Mouse (Mus musculus): ENCODE measurements at regions not wholly inside any gene's neighbourhood (a gene's known extent, or its start where the extent isn't known, plus 50 kb on each side); places are given as distances from the start of the nearest gene placed in this dataset.

DNA sequence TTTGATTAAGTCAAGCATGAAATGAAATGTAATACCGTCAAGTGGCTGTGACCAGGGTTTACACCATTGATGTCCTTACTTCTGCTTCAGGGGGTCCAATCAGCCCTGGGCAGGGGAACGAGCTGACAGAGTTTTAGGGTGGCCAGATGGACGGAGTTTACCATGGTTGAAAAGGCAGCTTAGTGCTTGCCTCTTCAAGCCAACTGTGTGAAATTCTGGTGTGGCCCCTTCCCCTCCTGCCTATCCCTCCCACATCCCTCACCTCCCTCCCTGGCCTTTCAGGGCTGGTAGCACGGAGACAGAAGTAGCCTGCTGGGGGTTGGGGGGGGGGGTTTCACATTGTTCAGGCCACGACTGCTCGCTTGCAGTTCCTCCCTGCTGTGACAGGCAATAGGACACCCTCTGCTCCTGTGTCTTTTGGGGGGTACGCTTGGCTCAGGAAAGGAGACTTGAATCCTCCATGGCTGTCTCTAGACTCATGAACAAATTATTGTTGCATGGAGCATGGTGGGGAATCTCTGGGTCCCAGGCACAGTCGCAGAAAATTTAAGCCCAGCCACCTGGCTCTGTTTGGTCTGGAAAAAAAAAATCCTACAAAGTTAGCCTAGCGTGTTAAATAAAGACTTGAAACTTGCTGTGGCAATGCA lies 262.4 kb upstream of the Irx3 start:
- DNase-seq = no peak

DNA sequence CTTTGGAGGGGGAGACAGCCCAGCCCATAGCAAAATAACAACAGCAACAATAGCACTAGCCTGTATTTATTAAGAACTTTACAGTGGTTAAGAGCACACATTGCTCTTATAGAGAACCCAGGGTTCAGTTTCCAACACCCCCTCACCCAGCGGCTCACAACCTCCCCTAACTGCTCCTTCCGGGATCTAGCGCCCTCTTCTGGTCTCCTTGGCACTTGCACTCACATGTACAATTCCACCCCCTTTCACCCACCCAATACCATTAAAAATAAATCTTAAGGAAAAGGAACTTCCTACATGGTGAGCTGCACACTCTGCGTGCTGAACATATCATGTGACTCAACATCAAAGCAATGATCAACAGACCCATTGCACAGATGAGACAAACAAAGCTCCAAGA lies 261.5 kb upstream of the Irx3 start:
- no peak for DNase-seq

DNA sequence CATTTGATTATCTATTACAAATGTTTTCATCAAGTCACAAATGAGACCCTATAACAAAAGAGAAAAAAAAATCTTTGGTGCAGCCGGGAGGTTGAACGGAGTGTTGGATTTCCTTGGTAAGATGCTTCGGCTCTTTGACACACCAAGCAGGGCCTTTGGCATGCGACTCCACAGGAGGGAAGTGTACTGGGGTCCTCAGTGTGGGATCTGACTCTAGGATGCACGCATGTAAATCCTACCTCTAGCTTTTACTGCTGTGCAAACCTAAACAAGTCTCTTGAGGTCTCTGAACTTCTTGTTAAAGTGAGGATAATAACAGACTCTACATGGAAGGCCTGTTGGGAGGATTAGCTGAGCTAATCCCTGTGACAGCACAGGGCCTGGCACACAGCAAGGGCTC lies 257.6 kb upstream of the Irx3 start:
- no peak for DNase-seq

DNA sequence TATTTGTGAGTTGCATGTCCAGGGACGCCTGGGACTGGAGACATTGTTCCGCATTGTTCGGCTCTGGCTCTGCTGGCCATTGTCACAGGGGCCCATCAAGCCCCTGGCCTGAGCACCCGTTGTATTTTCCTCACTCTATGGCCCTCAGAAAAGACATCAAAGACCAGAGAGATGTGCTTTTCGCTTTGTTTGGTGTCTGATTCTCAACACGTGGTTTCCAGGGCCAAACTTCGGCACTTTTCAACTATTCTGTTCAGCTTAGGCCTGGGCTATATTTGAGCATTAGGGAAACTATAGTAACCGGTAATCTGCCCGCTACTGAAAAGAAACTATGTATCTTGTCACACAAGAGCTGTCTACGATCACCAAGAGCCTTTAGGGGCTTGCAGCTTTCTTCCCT lies 257.1 kb upstream of the Irx3 start:
- DNase-seq = no peak

DNA sequence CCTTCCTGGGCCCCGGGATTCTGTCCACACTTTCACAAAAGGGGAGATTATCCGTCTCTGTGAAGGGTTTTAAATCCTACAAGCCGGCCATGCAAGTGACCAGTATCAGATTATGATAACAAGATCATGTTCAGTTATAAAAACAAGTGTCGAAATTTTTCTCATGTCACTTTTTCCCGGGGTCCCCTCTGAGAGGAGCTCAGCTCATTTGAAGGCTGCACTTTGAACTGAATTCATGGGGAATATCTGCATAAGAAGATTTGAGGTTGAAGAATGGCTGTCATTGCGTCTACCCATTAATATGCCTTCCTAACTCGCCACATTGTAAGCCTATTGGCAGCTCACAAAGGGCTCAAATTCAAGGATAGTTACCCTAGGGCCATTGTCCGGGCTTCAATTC lies 256.0 kb upstream of the Irx3 start:
- DNase-seq = no peak

DNA sequence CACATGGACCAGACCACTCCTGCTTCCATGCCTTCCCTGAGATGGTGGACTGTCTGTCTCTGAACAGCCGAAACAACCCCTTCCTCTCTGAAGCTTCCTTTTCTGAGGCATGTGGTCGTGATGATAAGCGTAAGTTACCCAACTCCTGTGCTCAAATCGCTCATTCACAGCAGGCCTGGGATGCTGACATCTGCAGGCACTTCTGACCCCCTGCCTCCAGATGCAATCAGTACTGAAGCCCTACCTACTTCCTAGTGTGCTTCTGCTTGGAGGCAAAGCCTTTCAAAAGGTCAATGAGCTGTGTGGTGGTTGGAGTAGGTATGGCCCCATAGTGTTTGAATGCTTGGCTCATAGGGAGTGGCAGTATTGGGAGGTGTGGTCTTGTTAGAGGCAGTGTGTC lies 253.7 kb upstream of the Irx3 start:
- DNase-seq = no peak

DNA sequence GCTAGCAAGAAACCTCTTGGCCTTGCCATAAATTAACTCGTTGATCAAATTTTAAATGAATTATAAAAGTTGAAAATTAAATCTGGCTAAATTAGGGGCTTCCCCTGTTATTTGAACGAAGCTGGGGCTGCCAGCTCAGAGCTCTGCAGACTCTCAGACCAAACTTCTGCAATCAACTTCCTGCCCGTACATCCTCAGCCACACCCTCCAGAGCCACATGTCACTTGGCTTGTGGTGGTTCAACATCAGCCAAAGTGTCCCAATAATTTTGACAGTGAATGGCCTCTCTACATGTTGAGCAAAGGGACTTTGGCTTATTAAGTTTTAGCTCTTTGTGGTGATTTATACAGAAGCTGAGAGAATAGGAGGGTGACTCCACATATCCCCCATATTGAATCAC lies 242.8 kb upstream of the Irx3 start:
- no peak for DNase-seq

DNA sequence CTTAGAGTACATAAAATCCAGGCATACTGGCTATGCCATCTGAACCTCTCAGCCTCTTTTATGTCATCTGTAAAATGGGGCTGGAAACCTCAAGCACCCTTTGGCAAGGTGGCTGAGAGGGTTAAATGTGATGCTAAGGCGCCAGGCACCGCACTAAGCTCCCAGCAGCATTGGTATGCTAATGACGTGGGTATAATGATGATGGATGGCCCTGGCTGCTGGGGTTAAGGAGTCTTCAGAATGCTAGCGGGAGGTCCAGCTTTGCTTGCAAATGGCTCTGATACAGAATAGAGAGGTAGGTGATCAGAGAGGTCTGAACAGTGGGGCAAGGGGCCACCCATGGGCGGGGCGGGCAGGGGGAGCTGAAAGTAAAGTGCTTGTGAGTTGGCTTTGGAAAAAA lies 241.1 kb upstream of the Irx3 start:
- DNase-seq = no peak

DNA sequence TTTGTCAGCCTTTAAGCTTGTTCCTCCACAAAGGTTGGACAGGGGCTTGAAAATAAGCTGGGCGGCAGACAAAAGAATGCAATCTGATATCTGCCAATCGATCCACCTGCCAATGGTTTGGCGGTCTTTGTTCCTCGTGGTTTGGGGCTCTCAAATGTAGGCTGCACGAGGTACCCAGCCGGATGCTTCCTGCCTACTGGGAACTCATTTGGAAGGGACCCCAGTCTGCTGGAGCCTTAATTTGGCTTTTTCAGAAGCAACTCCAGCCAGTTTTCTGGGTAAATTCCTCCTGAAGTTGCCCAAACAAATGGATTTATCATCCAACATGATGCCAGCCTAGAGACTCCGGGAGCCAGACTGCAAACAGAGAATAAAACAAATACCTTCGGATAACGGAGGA lies 228.1 kb upstream of the Irx3 start:
- no peak for DNase-seq

DNA sequence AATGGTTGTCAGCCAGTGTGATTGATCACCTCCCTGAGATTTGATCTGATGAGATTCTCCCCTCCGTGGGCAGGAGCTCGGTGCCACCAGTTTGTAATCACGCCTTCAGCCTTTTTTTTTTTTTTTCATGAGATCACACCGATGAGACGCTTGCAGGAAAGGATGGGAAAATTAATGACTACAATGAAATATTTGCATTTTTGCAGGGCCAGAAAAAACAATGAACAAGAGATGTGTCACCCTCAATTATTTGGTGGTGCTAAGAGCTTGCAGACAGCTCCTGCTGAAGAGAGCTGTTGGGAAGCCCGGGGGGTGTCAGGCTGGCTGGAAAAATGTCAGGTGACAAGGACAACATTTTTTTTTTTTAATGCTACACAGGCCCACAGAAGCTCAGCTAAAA lies 227.6 kb upstream of the Irx3 start:
- no peak for DNase-seq

DNA sequence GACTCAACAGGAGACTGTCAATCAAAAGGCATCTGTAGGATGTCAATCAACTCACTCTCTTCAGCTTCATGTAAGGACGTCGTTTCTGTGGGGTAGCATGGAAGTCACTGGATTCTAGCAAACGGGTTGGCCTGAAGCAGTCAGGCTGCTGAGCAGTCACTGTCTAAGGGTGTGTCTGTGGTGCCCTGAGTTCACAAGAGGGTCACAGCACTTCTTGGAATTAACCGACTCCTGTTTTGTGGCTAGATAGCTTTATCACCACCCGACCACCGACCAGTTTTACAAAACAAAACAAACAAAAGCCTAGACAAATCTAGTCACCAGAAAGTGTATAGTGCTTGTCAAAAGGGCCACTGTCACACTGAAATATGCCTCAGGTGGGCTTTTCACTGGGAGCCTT lies 226.4 kb upstream of the Irx3 start:
- DNase-seq = no peak

DNA sequence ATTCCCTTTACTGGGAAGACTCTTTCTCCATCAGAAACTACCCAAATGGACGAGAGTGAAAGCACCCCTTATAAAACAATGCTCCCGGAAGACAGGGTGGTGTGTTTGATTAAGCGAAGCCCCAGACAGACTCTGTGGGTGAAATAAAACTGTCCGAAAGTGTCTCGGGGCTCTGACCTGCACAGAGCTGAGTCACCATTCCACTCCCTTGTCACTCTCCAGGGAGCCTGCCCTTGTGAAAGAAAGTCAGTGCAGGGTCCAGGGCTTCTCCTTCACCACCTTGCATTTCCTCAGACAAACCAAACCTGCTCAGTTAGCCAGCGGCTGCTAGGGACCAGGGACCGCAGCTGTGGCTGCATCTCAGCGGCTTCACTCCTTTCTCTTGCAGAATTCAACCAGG lies 222.3 kb upstream of the Irx3 start:
- DNase-seq = no peak

DNA sequence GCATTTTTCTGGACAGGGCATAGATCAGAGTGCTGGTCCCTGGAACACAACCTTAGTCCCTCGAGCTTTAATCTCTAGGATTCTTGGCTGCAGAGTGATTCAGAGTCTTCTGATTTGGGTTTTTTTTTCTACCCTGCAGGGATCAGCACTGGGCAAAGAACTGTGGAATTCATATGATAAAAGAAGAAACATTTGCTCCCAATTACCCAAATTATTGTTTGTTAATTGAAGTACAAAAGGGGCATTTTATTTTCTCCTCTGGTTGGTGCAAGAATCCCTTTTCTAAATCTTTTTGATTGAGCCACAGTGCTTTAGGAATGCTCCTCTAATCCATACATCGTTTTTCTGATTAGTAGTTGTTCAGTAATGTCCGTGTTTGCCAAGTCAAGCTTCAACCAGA lies 219.7 kb upstream of the Irx3 start:
- DNase-seq = no peak

DNA sequence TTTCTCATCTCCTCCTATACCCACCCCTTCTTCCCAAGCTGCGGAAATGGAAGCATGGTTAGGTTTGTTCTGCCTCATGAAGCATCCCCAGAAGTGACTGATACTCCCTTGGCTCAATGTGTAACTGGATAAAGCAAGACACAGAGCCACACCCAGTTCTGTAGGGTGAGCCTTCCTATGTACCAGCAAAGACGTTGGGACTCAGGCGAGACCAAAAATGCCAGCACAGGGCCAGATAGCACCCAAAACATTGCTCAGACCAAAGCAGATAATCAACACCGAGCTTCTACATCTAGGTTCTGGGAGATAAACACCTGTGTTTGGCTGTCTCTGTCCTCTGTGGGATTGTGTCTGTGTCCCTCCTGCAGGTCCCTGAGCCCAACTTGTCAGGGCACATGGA lies 212.8 kb upstream of the Irx3 start:
- no peak for DNase-seq

DNA sequence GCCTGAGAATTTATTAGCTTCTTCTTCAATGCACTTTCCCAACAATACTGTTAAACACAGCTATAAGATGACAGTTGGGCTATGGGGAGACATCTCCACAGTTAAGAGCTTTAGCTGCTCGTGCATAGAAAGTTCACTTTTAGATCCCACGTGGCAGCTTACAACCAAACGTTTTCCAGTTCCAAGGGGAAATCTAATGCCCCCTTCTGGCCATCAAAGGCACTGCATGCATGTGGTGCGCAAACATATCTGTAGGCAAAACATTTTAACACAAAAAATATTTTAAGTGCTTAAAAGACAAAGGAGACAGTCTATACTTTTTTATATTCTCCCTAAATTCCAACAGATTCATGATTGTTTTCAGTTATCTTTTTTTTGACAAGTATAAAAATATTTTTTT lies 211.3 kb upstream of the Irx3 start:
- DNase-seq = no peak

DNA sequence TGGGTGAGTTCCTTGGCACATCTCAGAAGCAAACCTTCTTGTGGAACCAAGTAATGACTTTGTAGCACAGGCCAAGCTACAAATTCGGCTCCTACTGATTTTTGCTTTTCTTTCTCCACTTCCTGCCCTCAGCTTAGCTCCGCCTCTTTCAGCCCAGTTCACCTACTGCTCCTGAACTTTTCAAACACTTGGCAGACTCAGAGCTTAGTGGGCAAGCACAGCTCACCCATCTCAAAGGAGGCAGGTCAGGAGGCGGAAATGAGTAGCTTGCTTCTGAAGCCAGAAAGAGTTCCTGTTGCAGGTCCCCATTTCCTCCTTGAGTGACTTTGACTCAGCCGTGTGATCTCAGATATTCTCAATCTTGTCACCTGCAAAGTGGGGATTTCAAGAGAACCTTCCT lies 208.5 kb upstream of the Irx3 start:
- no peak for DNase-seq

DNA sequence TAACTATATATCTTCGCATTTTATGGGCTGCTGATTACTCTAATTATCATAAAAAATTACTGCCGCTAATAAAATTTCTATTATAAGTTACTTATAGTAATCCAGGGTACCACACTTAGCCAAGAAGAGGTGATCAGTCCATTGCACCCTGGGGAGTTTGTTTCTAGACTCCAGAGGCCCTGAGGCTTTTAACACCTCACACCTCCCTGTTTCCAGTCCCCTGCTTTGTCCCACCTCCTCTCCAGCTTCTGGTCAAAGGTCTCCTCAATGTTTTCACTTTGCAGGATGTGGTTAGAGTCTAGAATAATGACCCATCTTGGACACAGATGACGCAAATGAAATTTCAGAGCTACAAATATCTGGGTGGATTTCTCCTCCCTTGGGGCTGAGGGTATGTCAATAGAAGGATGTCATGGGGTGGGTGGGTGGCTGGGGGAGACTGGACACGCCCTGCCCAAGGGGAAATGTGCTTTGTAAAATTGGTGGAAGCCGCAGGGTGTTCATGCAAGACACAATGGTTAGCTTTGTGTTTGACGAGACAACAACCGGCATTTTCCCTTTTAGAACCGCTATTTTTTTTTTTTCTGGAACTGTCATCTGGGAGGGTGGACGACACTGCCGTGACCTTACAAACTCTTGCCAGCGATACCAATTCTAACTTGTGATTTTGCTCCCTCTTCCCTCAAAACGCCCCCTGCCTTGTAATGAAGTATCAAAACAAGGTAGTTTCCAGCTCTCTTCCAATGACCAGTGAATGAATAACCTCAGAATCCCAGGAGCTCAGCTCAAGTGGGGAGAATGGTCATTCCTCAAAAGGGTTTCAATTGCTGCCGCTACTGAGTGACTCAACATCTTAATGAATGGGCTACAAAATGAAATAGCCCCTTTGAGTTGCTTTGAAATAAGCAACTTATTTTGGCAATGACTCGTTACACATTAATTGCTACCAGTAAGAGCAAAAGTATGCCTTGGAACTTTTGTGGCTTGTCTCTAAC lies 207.0 kb upstream of the Irx3 start:
- no peak for DNase-seq

DNA sequence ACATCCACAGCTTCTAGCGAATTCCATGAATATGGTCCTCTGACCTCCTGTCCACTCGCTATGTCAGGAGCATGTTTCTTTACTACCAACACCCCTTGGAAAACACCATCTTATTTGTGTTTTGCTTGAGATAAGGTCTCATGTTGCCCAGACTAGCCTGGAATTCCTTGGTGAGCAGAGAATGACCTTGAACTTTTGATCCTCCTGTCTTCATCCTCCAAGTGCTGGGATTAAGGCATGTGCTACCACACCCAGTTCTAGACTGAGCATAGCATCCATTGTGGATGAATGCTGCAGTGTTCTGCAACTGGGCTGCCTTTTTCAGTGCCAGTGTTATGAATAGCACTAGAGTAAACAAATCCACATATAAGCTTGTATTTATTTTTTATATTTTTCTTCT lies 203.2 kb upstream of the Irx3 start:
- DNase-seq = no peak

DNA sequence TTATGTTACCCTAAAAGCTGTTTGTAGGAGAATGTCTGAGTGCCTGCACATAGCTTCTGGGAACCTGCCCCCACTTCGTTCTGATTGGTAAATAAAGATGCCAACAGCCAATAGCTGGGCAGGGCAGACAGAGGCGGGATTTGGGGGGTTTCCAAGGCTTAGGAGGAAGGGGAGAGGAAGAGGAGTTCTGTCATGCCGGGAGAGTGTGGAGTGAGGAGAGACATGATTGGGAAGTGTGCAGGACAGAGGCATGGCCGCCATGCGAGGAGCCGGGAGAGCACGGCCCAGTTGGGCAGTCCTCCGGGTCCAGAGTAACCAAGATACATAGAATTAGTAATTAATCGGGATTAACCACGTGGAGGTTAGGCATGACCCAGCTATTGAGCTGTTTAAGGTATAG lies 202.7 kb upstream of the Irx3 start:
- no peak for DNase-seq

DNA sequence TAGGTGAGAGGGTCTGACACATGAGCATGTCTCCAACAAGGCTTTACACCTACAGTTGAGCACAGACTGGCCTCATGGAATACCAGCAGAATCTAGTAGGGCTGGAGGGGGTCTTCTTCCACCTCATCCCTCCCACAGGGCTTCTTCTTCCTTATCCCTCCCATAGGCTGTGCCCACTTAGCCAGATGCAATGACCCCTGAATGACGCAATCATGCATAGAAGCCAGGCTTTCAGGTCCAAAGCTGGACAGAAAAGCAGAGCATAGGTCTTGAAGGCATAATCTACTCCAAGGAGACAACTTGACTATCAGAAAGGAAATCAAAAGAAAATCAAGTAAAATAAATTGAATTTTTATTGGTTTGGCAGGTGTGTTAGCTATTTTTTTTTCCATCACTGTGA lies 198.5 kb upstream of the Irx3 start:
- DNase-seq = no peak

DNA sequence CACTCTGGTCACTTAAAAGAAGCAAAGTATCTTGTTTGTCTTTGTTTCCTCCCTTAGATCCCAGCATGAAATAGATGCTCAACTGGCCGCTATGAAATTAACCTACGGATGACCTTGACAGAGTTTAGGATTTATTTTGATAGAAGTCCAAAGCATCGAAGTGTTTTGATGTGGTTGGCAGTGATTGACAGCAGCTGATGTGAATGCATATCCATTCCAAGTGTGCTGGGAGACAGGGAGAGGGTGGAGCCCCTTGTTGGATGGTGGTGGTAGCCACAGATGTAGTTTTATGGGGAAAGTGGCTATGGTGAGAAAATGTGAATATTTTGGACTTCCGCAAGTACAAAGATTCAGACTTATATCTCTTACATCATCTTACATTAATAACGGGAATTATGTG lies 197.8 kb upstream of the Irx3 start:
- DNase-seq = no peak

DNA sequence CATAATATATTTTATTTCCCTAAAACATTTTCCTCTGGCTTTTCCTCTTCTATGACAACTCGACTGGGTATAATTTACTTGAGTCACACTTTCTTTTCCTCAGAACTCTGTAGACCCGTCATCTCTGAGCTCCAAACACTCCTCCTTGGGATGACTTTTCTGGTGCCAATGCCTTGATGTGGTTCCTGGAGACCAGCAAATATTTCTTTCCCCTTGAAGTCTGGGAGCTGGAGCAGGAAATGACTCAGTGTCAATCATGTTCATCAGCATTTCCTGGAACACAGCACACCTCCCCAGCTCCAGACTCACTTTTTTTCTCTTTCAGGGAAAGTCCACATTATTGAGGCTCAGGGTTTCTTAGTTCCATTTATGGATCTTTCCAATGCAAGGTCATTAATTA lies 197.3 kb upstream of the Irx3 start:
- no peak for DNase-seq

DNA sequence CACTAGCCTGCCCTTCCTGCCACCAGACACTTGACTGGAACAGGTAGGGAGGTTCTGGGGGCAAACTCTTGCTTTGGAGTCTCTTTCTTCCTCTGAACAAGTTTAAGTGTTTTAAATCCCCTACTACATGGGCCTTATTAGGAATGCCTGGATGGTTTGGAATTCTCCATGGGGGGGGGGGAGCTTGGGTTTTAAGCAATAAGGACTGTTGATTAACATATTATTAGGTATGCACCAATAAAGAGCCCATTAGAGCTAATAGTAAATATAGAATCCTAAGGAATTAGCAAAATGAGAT lies 196.0 kb upstream of the Irx3 start:
- DNase-seq = no peak

DNA sequence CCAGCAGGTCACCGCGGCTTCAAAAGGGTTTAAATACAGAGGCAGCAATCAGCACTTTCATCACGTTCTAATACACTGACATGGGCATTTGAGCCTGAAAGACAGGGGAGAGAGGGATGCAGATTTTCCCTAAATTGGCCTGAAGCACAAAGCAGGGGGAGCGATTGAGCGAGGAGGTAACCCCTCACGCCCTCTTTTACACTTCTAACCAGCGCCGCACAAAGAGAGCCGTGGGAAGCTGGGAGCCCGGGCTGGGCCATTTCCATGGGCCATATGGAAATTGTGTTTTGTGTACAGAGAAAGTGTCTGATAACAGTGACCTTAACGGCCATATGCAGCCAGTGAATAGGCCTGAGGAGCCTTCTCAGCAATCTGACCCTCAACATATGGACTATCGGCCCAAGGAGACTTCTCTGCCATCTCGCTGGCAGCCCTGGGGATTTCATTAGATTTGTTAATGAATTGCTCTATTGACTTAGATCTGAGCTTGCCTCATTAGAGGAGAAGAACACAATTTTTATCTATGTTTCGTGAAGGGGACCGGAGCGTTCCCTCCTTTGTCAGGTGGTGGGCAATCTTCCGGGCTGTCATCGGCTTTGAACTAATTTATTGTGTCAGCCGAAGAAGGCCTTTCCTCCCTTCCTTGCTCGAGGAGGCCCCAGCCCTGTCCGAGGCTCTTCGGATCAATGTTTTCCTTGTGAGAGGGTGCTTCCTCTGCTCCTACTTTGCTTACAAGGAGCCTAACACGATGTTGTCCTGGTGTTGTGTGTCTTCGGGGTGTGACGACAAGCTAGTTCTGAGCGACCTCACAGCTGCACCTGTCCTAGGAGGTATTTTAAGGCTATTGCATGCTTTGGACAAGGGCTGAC lies 195.4 kb upstream of the Irx3 start:
- DNase-seq = no peak
